Mouse (Mus musculus) spleen, embryonic (tissue): ENCODE results near the gene Megf6.

Source experiments
- CTCF ChIA-PET: fragments of 350-600 bp; sonication (Branson Sonifier 250); formaldehyde crosslinking; loops from one replicate; lab custom pipeline; 2022; lab: Charles Lee

The Megf6 gene

GRCm38 (mm10) chr4:154170506-154171150, at the start of gene Megf6:
Gene Megf6, plus strand, starts transcription at chr4:154170730.
- CTCF ChIA-PET: no interaction called here

DNA sequence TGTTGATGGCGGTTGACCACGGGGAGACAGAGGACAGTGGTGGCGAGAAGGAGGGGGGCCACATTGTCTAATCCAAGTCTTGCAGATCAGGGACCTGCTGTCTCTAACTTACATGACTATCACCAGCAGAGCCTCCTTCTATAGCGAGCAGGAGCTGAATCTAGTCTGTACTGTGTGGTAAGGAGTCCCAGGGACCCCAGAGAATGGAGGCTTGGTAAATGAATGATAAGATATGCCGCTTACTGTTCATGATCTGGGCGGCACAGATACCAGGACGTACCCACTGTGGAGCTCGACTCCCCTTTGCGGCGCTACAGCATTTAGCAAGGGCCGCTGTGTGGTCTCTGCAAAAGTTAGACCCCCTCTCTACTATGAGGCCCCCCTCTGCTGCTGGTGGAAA, 48.7 kb upstream of the Megf6 start:
- CTCF ChIA-PET: no interaction called here

DNA sequence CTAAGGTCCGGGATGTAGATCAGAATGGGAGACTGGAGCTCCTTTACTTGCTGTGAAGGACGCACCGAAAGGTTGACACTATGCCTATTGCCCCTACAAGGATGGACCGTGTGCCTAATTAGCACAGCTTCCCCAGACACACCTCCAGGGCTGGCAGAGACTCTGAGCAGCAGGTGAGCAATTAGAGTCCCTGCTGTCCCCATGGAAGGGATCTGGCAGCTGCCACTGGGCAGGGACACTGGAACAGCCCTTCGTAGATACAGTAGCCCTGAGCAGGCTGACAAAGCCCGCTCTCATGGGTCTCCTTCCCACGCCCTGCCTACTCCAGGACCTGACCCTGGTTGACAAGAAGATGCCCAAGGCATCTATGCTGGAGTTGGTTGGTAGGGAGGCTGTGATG, 48.2 kb upstream of the Megf6 start:
- CTCF ChIA-PET: no interaction called here

GRCm38 (mm10) chr4:154123553-154123952, 47.0 kb upstream of the Megf6 start:
- CTCF ChIA-PET: no interaction called here

GRCm38 (mm10) chr4:154125202-154125601, 45.3 kb upstream of the Megf6 start:
- CTCF ChIA-PET: no interaction called here

- CTCF ChIA-PET: no interaction called here
Measured at GRCm38 (mm10) chr4:154127273-154127672, 43.3 kb upstream of the Megf6 start.

GRCm38 (mm10) chr4:154129950-154130349, 40.6 kb upstream of the Megf6 start:
- CTCF ChIA-PET: no interaction called here

GRCm38 (mm10) chr4:154131894-154132293, 38.6 kb upstream of the Megf6 start:
- CTCF ChIA-PET: no interaction called here

DNA sequence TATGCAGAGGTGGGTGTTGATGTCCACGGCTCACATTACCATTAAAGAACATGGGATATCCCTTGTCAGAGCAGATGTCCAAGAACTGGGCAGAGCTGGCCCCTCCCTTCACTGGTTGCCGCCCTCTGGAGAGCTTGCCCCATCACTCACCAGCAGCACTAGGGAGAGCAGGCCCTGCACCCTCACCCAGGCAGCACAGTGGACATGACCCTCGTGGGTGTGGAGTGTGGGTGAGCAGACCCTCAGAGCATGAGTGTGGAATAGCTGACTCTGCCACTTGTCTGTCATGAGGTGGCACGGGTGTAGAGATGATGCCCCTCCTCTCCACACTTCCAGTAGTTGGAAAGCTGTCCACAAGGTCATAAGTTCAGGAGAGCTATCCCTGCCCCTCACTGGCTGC, 35.7 kb upstream of the Megf6 start:
- CTCF ChIA-PET: interaction anchor here (0.6 kb wide), 1 partner anchor 10 kb away, joined by 4 read pairs; no protein-coding TSS in a partner anchor

- CTCF ChIA-PET: no interaction called here
Measured at GRCm38 (mm10) chr4:154137139-154137538, 33.4 kb upstream of the Megf6 start.

DNA sequence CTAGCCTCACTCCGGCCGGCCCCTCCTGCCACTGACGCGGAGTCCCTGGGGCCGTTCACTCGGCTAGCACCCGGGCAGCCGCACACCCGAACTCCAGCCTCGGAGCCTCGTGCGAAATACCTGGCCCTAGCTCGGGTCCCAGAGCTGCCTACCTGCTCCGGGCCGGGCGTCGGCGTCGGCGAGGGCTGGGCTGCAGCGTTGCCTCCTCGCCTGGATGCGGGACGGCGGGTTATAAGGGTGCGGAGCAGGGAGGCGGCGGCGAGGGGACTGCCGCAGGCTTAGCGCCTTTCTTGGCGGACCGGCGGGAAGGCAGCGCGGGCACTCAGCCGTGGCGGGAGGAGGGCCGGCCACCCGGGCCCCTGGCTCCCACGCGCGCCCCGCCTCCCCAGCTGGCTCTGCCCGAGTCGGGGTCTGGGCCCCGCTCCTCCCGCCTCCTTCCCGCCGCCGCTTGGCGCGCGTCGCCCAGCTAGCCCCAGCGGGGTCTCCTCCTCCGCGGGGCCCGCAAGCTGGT, 30.8 kb upstream of the Megf6 start:
- CTCF ChIA-PET: interaction anchor here (0.6 kb wide), 1 partner anchor 140 kb away, joined by 3 read pairs; no protein-coding TSS in a partner anchor

DNA sequence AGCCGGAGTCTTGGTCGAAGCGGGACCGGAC, 30.5 kb upstream of the Megf6 start, which contains the start of gene Trp73:
Gene Trp73 (minus strand): TSS at position 27 of the 31 bp plus-strand sequence.
- CTCF ChIA-PET: no interaction called here

DNA sequence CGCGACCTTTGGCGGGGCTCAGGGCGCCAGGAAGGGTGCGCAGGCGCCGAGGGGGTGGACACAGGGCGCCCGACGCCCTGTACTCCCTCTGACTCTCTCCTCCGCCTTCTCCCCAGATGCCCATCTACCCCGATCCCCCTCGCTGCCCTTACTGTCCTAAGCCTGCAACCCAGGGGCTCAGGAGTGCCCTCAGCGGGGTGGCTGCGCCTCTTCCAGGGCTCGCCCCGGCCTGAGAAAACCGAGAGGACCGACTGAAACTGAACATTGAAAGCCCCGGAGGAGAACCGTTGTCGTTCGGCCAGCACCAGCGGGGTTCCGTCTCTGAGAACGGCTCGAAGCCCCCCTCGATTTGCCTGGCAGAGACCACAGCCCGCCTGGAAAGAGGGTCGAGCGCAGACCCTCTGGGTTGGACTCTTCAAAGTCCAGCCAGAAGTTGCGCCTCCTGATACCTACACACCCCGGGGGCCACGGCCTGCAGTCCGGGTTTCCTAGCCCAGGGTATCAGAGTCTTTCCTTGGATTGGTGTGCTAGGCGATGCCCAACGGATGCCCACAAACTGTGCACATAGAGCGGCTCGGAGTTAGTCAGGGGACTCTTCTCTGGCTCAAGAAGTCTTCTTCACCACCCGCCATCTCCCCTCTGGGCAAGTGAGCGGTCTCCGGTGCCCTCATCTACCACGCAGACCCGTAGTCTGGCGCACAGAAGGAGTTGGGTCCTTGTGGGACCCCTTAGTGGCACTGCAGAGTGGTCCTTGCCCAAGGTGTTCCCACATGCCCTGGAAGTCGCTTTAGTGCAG, 30.1 kb upstream of the Megf6 start:
- CTCF ChIA-PET: no interaction called here

- CTCF ChIA-PET: no interaction called here
Measured at GRCm38 (mm10) chr4:154141009-154141867, 29.3 kb upstream of the Megf6 start.

DNA sequence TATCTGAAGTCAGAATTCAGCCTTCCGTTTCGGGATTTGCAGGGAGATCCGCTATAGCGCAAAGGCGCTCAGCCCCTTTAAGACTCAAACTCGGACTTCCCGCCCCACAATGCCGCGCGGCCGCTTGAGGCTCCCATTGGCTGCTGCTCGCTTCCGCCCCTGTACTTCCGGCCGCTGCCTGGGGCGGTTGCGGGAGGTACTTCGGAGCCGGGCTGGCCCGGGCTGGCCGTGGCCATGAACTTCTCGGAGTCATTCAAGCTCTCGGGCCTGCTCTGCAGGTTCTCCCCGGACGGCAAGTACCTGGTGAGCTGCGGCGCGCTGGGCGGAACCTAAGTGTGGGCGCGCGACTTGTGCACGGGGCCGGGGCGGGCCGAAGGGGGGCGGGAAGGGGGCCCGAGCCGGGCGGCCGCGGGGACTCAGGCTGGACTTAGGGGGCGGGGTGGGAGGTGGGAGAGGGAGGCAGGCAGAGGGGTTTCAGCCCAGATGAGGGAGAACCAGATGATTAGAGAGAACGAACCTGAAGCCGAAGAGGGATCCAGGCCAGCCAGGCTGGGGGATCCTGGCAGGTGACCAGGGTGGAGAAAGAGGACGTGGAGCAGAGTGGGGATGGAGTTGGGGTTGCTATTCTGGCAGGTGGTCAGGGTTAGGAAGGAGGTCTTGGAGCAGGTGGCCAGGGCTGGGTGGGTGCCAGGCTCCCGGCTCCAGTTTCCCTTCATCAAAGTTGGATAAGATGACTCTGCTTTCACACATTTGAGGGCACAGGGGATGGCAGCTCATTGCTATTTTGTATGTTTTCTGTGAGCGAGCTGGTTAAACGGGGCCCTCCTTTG, 28.1 kb upstream of the Megf6 start, which contains the start of gene Wrap73:
Gene Wrap73 (plus strand): TSS at position 162 of the 830 bp plus-strand sequence.
- CTCF ChIA-PET: interaction anchor here (1.1 kb wide), 1 partner anchor 18 kb away, joined by 4 read pairs; the partner anchor contains the start of gene Tprgl

DNA sequence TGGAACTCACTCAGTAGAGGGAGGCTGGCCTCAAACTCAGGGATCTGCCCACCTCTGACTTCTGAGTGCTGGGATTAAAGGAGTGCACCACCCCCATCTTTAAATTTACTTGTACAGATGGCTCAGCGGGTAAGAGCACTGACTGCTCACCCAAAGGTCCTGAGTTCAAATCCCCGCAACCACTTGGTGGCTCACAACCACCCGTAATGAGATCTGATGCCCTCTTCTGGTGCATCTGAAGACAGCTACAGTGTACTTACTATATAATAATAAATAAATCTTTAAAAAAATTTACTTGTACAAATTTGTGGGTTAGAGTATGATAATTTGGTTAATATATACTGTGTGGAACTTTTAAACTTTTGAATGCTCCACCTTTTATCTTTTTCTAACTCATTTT, 25.8 kb upstream of the Megf6 start:
- CTCF ChIA-PET: interaction anchor here (0.7 kb wide), 1 partner anchor 10 kb away, joined by 4 read pairs; no protein-coding TSS in a partner anchor

DNA sequence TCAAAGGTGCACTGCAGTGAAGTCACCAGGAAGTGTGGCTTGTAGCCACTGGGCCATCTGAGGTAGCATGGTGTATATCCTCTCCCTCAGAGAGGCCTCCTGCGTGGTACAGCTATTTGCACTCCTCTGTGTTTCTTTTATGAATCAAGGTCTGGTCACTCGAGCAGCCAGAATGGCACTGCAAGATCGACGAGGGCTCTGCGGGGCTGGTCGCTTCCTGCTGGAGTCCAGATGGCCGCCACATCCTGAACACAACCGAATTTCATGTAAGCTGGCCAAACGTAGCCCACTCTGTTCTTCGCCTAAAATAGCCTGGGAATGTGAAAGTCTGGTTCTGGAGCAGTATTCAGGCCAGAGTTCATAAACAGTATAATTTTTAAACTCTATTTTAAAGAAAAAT, 24.2 kb upstream of the Megf6 start:
- CTCF ChIA-PET: no interaction called here

- CTCF ChIA-PET: interaction anchor here (0.9 kb wide), 1 partner anchor 9 kb away, joined by 3 read pairs; no protein-coding TSS in a partner anchor
Measured at GRCm38 (mm10) chr4:154154104-154154503, 16.4 kb upstream of the Megf6 start.

DNA sequence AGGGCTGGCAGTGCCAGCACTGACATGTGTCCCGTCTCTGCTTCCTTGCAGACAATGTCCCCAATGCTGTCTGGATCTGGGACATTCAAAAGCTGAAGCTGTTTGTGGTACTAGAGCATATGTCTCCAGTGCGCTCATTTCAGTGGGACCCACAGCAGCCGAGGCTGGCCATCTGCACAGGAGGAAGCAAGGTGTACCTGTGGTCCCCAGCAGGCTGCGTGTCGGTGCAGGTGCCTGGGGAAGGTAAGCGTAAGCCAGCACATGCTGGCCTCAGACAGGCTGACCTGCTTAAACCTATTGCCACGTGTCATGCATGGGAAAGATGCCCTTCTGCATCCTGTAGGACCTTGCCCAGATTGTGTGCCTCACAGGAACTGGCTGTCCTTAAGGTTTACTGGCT, 14.5 kb upstream of the Megf6 start:
- CTCF ChIA-PET: no interaction called here

DNA sequence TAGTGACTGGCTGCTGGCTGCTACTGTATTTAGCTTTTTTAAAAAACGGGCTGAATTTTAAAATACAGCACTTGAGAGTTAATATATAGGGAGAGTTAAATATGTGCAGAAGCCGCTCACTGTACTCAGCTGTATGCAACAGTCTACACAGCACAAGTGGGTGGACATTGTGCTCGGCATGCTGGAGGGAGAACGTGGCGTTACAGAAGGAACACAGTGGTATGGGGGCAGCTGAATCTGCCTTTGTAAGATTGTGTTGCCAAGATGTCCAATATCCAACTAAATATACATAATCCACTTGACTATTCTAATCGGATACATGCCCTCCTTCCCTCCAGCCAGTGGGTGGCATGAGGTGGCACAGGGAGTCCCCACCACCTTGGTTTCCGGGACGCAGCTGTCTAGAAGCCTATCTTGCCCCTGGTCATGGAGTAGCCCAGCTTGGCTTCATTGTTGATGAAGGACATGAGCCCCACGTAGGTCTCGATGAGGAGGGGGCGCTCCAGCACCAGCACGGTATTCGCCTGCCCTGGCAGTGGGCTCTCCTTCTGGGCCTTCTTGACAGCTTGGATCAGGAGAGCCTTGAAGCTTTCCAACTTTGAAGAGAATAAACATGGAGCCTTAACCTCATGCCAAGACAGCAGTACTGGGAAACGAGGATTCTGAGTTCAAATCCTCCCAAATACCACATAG, 12.4 kb upstream of the Megf6 start:
- CTCF ChIA-PET: no interaction called here

DNA sequence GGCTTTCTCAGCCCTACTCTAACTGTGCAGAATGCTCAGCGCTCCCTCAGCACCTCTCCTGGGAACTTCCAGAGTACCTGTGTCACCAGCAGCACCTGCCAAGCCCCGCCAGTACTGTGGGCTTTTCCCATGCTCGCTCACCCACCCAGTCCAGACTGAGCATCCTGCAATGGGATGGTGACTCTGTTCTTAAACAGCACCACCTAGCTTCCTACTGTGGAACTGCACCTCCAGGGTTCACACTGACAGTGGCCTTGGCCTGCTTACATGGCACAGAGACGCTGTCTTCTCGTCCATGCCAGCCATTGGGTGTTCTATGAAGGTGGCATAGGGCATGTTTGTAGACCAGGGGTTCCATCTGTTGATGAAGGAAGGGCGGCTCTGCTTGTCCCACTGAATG, 11.5 kb upstream of the Megf6 start:
- CTCF ChIA-PET: no interaction called here
